Mouse (Mus musculus) ovary, postnatal 36 days (tissue): ENCODE measurements around the gene Heatr9.
"Not testable (repeated sequence)": the region's sequence is repeated elsewhere in the genome, so short reads cannot be mapped to it uniquely, and the experiment has no call there.

Experiments used
- DNase-seq: peaks from one replicate; pipeline ENCODE4 v3.0.0; 2022; ENCODE audit warnings: low spot score, mixed read lengths

Gene Heatr9

DNA sequence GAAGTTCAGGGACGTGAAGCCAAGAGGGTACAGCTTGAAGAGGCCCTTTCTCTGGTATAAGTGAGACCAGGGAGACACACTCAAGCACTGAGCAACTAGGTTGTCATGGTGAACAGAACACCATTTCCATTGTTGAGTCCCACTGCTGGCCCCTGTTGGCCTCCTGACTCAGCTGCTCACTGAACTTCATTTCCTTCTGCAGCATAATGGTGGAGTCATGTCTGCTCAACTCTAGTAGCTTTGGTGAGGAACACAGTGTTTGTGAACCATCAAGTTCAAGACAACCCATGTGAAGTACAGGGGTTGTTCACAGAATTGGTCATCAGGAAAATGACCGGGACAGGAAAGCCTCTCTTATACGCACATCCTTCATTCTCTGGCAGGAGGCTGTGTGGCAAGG lies at the start of gene Heatr9:
Heatr9 (minus strand) TSS at position 101 of the 400 bp plus-strand sequence.
- no peak for DNase-seq

DNA sequence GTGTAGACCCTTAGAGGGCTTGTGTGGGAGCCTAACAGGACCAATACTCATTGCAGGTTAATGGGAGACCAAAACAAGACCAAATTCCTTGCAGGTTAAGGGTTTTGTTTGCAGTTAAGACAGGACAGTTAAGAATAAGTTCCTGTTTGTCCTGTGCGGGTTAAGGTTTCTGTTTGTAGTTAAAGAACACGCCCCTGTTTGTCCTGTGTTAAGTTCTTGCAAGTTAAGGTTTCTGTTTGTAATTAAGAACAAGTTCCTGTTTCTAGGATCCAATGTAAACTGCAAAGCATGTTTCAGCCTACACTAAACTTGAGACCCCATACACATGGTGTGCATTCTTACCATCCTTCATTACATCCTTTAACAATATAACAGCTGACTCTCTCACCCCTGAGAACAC lies 48.2 kb upstream of the Heatr9 start:
- no peak for DNase-seq

DNA sequence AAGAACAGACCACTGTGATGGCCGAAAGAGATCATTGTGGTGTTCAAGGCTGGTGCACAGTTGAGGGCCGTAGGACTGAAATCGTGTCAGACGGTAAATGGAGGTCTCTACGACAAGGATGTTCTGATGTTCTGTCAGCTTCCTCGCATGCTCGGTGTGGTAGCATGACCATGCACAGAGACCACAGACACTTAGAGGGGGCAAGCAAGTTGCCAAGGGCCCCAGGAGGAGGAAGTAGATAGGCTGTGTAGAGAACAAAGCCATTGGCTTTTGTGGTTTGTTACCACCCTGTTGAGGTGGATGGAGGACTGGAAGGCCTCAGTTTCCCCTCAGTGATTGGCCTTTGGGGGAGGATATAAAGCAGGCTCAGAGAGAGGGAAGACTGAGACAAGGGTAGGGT lies 47.3 kb upstream of the Heatr9 start:
- no peak for DNase-seq

DNA sequence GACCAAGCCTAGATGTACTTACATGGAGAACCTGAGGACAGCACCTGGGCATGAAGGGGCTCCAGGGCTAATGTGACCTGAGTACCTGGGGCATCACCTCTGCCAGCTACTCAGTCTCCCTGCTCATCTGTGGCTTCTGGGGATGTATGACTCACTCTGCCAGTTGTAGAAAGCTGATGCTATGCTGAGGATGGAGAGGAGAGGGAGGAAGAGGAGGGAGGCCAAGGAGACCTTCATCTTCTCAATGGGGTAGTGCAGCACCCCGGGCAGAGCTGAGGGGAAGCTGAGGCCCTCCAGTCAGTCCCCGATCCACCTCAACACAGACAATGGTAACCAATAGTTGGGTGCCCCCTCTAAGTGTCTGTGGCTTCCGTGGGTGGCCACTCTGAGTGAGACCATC lies 46.8 kb upstream of the Heatr9 start:
- no peak for DNase-seq

DNA sequence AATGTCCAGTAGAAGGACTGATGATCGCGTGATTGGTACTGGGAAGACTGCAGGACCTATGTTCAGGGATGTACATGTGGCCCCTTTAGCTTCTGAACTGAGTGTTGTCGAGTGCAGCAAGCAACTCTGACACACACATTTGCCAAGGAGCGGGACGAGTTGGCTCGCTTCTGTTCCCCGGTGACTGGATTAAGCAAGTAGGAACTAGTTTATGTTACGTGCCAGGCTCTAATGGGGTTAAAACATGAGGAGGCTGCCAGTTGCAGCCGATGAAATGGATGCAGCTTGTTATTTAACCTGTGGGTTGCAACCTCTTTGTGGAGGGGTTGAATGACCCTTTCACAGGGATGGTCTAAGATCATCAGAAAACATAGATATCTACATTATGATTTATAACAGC lies 46.1 kb upstream of the Heatr9 start:
- no peak for DNase-seq

DNA sequence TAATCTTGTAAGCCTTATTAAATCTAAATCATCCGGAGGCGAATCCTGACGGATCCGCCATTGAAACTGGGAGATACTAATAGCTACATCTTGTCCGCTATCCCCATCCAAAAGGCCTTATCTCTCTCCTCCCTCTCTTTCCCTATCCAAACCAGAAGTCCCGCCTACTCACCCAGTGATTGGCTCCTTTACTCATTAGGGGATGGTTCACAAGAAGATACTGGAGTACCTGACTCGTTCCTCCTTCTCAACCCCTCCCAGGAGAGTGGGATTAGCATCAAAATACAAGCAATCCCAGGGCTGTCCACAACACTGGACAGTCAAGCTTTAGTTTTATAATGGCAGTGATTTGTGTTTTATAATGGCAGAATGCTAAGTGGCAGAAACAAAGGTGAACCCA lies 45.3 kb upstream of the Heatr9 start:
- DNase-seq: no peak

DNA sequence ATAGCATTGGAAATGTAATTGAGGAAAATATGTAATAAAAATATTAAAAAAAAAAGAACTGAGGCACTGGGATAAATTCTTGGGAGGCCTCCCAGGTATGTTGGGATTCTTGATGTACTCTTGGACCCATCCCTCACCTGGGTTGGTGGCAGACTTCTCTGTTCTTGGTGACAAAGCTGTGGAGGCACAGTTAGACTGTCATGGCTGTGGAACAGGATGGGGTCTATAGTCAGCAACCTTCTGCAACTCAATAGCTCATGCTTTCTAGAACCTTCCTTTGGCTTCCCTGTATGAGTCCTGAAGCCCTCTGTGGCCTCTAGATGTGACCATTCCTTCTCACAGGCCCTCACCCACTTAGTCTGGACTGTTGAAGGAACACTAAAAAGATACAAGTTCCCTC lies 44.6 kb upstream of the Heatr9 start:
- DNase-seq: no peak

DNA sequence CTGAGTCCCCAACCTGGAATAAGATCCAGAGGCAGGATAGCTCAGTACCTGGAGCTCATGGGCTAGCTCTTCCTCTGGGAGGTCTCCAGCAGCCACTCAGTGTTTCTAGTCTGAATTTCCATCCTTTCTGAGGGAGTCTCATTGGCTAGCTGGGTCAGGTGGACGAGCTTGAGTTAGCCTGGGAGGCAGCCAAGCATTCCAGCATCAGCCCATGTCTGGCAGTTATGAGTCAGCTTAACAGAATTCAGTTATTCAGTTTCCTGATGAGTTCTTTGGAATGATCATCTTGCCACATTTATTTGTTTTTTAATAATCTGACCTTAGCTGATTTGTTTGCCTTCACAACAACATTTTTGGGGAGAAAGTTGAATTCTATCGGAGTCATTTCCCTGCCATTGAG lies 41.8 kb upstream of the Heatr9 start:
- DNase-seq: no peak

DNA sequence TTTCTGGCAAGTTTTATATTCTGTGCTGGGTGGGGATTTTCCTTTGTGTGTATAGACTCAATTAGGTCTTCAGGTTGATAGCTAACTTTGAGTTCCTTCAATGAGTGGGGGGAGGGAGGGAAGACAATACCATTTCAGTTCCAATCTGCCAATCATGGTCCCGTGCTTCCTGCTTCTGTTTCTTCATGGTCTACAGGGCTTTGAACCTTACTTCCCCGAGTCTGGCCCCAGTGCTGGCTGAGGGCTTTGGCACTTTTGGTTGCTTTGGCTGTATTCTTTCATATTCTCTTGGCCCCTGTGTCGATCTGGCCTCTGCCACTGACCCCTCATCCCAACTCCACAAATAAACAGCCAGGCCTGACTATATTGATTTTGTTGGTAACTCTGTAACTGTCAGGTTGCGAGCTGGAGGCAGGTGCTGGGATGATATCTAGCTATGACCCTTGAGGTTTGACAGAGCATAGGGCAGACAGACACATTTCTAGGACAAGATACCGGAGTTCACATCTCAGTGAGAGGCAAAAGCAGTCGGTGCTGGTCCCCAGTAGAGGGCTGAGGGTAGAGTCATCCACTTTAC lies 40.4 kb upstream of the Heatr9 start:
- no peak for DNase-seq

DNA sequence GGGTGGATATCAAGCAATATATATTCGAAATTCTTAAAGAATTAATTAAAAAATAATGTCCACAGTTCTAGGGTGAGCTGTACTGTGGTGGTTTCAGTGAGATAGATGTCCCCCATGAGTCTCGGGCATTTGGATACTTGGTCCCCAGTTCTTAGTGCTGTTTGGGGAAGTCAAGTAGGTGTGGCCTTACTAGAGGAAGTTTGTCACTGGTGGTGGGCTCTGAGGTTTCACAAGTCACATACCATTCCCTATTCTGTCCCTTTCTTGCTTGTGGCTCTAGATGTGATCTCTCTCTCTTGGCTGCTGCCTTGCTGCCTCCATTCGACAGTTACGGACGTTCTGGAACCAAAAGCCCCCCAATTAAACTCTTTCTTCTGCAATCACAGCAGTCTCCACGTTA lies 38.4 kb upstream of the Heatr9 start:
- DNase-seq: no peak

DNA sequence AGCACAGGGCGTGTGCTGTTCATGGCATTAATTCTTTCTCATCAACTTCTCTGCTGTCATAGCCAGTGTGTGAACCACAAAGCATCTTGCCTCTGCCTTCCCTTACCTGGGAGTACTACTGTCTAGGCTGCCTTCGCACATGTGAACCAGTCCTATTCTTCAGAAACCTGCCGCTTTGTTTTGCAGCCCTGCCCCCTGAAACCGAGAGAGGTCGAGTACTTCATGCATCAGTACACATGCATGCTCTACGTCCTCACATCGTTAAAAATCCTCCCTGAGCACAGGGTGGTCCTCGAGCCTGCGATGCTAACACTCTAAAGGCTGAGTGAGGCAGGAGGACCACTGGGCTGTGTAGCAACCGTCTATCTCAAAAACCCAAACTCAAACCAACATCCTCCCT lies 35.1 kb upstream of the Heatr9 start:
- no peak for DNase-seq

DNA sequence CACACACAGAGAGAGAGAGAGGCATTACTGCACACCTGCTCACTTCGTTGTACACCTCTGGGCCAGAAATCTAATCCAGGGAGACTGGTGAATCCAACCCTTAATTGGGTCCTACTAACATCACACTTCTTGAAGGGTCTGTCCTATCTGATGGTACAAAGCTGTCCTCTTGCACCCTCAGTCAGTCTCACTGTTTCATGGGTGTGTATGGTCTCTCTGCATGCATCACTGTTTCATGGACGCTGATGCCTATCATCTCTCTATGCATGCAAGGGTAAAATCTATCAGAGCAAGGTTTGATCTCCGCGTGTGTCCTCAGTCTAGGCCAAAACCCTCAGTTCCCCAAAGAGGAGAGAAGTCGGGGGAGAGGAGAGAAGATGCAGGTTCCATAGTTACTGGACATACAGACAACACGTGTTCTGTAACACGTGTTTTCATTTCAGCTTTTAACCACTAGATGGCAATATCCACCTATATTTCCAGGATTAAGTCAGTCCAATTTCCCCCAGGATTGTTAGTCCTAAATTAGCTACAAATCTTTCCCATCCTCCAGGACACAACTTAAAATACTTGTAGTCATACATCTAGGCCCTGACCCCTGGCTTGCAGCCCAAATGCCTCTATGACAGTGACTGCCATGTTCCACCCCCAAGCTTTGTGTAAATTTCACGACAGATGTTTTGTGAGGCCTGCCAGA lies 34.3 kb upstream of the Heatr9 start:
- DNase-seq: no peak

DNA sequence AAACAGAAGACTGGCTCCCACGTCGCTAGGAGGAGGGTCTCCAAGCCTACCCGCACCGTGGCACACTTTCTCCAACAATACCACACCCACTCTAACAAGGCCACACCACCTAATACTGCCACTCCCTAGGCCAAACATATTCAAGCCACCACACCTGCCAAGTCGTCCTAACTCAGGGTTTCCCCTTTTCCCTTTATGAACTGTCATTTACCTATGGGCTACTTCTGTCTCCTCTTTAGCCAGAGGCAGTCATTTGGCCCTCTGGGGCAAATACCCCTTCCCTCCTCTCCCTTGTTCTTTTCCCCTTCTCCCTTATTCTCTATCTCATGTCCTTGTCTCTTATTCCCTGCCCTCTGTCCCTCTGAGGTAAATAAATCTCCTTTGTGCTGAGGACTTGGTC lies 29.7 kb upstream of the Heatr9 start:
- DNase-seq: no peak

DNA sequence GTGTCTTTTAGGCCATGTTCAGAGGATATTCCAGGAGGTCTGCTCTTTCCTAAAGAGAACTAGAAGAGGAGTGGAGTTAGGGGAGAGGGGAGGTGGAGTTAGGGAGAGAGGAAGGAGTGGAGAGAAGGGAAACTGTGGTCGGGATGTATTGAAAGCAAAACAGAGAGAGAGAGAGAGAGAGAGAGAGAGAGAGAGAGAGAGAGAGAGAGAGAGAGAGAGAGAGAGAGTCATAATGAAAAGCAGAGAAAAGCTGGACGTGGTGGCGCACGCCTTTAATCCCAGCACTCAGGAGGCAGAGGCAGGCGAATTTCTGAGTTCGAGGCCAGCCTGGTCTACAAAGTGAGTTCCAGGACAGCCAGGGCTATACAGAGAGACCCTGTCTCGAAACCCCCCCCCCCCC lies 29.1 kb upstream of the Heatr9 start:
- DNase-seq: not testable (repeated sequence)

DNA sequence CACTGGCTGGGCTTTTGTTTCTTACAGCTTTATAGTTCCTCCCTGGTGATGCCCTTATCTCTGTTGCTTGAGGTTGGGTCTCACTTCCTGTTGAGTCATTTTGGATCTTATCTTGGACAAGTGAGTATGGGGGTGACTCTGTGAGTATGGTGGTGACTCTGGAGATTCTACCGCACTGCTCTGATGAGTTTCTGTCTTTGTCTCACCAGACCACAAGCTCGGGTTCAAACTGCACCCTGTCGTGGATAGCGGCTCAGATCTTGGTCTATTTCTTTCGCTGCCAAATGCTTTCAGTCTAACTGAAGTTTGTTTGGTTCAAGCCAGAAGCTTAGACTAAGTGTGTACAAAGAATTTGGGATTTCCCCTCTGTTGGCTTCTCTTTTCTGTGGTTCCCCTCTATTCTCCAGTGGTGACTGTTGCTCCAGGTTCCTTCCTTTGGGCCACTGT lies 28.2 kb upstream of the Heatr9 start:
- no peak for DNase-seq

DNA sequence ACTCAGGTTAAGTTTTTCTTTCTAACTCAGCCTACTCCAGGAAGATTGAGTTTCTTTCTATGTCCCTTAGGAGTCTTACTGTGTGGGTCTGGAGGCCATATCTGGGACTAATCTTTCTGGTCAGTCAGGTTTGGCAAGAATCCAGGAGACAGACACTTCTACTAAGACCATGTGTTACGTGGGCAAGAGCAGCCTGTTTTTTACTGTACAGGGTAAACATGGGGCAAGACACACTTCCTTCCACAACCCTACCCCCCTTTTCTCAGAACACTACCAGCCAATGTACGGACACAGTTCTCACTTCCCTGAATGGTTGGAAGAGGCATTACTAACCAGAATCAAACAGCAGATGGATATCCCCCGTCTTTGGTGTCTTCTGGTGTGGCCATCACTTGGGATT lies 22.2 kb upstream of the Heatr9 start:
- DNase-seq: no peak

DNA sequence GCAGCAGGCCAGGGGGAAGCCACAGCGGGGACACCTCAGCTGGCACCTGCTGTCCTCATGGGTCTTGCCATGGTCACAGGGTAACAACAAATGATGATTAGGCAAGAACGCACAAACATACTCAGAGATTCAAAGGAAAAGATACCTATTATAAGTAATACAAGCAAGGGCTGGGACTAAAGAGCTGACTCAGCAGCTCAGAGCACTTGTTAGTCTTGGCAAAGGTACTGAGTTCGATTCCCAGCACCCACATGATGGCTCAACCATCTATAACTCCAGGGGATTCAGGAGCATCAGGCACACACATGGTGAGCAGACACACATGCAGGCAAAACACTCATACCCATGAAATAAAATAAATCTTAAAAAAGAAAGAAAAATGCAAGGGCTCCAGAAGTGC lies 19.4 kb upstream of the Heatr9 start:
- no peak for DNase-seq

DNA sequence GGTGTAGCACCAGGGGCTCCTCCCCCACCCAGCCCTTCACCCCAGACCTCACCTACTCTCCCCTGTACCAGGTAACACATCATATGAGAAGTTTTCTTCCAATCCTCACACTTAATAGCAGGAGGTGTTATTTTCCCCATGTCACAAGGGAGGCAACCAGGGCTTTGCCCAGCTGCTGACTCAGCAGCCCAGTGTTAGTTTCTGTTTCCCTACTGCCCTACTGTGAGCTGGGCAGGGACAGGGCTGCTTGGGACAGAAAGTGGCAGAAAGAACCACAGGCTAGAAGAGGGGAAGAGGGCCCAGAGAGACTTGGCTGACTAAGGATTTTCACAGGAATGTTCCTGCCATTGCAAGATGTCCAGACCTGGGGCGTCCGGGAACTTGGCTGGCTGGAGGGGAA lies 19.0 kb upstream of the Heatr9 start:
- DNase-seq: no peak

DNA sequence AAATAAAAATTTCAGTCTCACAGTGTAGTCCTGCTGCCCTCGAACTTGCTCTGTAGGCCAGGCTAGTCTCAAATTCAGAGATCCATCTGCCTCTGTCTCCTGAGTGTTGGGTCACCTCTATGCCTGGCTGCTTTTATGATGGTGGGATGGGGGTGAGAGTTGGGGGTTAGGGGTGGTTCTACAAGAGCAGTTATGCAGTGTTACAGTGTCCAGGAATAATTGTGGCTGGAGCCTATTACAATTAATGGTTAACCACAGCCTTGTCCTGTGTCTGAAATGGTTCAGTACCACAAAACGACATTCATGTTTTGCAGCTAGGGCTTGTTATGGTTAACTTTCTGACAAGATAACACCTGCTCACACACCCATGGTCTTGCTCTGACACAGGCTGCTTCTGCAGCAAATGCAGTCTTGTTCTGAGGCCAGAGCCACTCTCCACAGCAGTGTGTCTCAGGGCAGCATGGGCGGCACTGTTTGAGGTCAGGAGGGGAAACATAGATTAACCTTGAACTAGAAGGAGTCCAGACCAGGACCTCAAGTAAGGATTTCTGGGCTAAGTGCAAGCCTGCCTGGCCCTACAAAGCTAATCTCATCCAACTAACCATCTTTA lies 16.8 kb upstream of the Heatr9 start:
- DNase-seq: no peak

DNA sequence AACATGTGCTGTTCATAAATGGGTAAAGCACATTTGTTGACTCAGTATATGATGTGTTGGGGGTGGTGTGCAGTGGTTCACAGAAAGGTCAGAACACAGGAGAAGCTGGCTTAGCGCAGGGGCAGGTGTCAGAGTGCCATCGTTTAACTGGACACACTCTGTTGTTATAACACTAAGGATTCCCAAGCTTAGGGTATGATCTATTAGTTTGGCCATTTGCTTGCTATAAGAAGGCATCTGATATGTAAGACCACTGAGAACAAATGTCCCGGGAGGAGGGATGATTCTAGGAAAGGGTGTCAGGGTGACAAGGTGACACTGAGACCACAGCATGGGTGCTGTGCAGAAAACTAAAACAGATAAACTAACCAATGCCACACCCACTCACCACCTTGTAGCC lies 14.9 kb upstream of the Heatr9 start:
- DNase-seq: no peak

DNA sequence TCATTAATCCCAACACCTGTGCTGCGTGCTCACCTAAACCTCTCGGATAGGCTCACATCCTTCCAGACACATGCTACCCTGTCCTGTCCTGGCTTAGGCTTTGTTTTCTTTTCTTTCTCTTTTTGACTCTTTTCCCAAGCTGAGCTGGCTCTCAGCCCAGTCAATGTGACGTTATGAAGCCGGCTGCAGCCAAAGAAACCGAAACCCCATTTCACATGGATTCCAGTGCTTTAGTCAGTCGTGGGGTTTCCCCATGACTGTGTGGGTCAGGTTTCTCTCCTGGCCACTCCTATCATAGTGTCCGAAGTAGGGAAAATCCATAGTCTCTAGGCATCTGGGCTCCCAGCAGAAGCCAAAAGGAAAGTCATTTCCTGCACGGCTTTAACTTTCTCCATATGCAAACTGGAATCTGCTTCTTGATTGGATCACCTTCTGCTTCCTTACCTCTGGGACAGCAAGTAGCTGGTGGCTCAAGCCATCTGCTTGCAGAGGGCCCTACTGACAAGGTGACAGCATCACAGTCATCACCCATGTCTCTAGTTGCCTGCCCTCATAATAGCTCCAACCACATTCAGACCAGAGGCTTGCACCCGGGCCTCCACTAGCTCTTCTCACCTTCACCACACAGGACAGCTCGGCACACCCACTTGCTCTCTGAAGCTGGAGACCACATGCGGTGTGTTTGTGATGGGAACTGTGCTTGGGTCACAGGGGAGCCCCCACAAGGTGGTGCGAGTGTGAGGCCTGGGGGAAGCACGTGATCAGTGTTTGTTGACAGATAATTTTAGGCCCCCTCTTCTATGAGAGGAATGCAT lies 12.8 kb upstream of the Heatr9 start:
- DNase-seq: peak; percentile 62

DNA sequence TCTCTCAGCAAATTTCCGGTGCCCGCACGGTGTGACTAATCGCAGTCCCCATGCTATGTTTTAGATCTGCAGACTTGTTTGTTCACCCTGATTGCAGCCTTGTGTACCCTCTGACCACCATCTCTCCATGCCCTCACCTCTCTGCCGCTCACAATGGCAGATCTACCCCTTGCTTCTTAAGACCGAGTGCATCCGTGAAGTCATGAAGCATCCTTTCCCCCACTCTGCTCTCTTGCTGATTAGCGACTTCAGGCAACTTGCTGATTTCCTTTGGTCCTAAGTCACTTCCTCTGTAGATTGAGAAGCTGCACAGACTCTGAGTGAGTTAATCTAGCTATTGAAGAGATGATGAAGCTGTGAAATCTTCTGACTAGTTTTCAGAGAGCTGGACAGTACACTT lies 12.2 kb upstream of the Heatr9 start:
- no peak for DNase-seq

DNA sequence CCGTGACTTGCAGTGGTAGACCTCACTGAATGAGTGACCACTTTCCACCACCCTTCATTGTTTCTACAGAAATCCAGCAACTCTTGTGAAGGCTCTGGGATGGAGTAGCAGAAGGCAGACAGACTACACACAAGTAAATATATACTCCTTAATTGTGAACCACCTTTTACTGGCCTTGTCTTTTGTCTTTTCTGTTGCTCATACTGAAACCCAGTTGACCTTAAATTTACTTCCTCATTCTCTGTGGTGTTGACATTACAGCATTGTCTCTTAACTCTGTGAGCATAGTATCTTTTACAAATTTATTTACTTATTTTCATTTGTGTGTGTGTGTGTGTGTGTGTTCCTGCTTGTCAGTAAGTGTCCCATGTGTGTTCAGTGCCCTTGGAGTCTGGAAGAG lies 11.2 kb upstream of the Heatr9 start:
- DNase-seq: no peak
